Mouse (Mus musculus) adipocyte (in vitro differentiated cells): ENCODE measurements around the gene Ptprj.

Source experiments
- DNase-seq: peaks from one replicate; pipeline ENCODE4 v3.0.0-alpha.2; 2016; ENCODE audit warnings: low spot score

The Ptprj gene

GRCm38 (mm10) chr2:90580236-90581005 is at the start of gene Ptprj:
Gene Ptprj, minus strand, starts transcription at chr2:90580647.
- no peak for DNase-seq

- no peak for DNase-seq
These were observed 49.1 kb upstream of the Ptprj start for GRCm38 (mm10) chr2:90629552-90629951.

- no peak for DNase-seq
These were observed 47.8 kb upstream of the Ptprj start for GRCm38 (mm10) chr2:90628261-90628660.

GRCm38 (mm10) chr2:90624920-90625319 is 44.5 kb upstream of the Ptprj start:
- DNase-seq = peak; percentile 38

GRCm38 (mm10) chr2:90624339-90624738 is 43.9 kb upstream of the Ptprj start:
- DNase-seq = no peak

GRCm38 (mm10) chr2:90620815-90621214 is 40.4 kb upstream of the Ptprj start:
- DNase-seq = no peak

GRCm38 (mm10) chr2:90619648-90620047 is 39.2 kb upstream of the Ptprj start:
- no peak for DNase-seq

GRCm38 (mm10) chr2:90614651-90615171 is 34.3 kb upstream of the Ptprj start:
- no peak for DNase-seq

GRCm38 (mm10) chr2:90613591-90613990 is 33.1 kb upstream of the Ptprj start:
- no peak for DNase-seq

- peak; percentile 35 for DNase-seq
These were observed 32.6 kb upstream of the Ptprj start for GRCm38 (mm10) chr2:90613006-90613405.

- peak; percentile 82 for DNase-seq
These were observed 31.6 kb upstream of the Ptprj start for GRCm38 (mm10) chr2:90611959-90612571.

GRCm38 (mm10) chr2:90601056-90601455 is 20.6 kb upstream of the Ptprj start:
- no peak for DNase-seq

GRCm38 (mm10) chr2:90588141-90588540 is 7.7 kb upstream of the Ptprj start:
- DNase-seq = no peak

GRCm38 (mm10) chr2:90584506-90584905 is 4.1 kb upstream of the Ptprj start:
- DNase-seq = no peak

- no peak for DNase-seq
These were observed 3.2 kb upstream of the Ptprj start for GRCm38 (mm10) chr2:90583628-90584131.

- no peak for DNase-seq
These were observed 2.4 kb upstream of the Ptprj start for GRCm38 (mm10) chr2:90582814-90583213.

GRCm38 (mm10) chr2:90582311-90582710 is 1.9 kb upstream of the Ptprj start:
- DNase-seq = no peak

- no peak for DNase-seq
These were observed 1.3 kb upstream of the Ptprj start for GRCm38 (mm10) chr2:90581796-90582125.

- no peak for DNase-seq
These were observed 754 bp upstream of the Ptprj start for GRCm38 (mm10) chr2:90581006-90581795.

- no peak for DNase-seq
These were observed 665 bp downstream of the Ptprj start for GRCm38 (mm10) chr2:90579728-90580235.

- DNase-seq = no peak
These were observed 1.3 kb downstream of the Ptprj start for GRCm38 (mm10) chr2:90579038-90579727.
